Mouse (Mus musculus): ENCODE data around the gene Shcbp1l.

- TF ChIP-seq CTCF (IDR thresholded peaks at IDR 0.05; ENCODE audit: insufficient read depth, low read length) (no peak), POLR2A (IDR thresholded peaks at IDR 0.05; ENCODE audit: borderline replicate concordance, extremely low read depth, low read depth, low read length) (no peak)
Measured at GRCm38 (mm10) chr1:153443019-153443418, 18.1 kb downstream of the Shcbp1l start.

Measured in lung, adult 2 months (tissue).